Mouse (Mus musculus): ENCODE measurements at regions not wholly inside any gene's neighbourhood (a gene's known extent, or its start where the extent isn't known, plus 50 kb on each side); places are given as distances from the start of the nearest gene placed in this dataset.

DNA sequence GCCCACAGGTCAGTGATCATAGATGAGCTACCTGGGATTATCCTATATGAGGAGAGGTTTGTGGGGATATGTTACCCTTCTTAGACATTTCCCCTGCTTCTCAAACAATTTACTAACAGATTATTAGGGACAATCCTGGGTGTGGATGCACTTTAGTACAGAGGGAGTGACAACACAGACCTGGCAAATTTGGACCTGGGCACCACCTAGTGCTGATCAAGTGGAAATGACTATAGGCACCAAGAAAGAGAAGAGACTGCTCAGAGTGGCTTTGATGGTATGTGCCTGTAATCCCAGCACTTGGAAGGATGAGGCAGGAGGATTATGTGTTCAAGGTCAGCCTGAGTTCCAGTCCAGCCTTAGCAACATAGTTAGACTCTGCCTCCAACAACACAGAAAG is 51.1 kb upstream of the Gm815 start:
- DNase-seq: peak in 1 of 2 experiments; percentile 28
